Mouse (Mus musculus) liver, adult 2 months (tissue): ENCODE data around the gene Iqgap2.

Experiments used
- CTCF ChIP-seq: fragments of 200-500 bp; IDR thresholded peaks from 2 replicates; pipeline ENCODE4 v1.5.1; 2011; ENCODE audit warnings: low read depth, low read length, control low read depth
- POLR2A ChIP-seq: fragments of 200-500 bp; IDR thresholded peaks from 2 replicates; pipeline ENCODE4 v1.6.1; 2011; ENCODE audit warnings: low read length, control low read depth; ENCODE audit not compliant: insufficient read depth; ENCODE audit errors: extremely low read depth

- TF ChIP-seq POLR2A (no peak), CTCF (no peak)
These were observed 144.6 kb downstream of the Iqgap2 start for GRCm38 (mm10) chr13:95747101-95747500.
